ENCODE assay signal across 33 mouse cellular contexts in genomic region chr13:48667461-48667860, GRCm38 (mm10). TPM values are rescaled to one million over a fixed set of nuclear protein-coding genes. Genes with fewer than 3 reads are reported as not detected.
DNase-seq lines count a peak whose midpoint lies in the region; ATAC-seq and TF ChIP-seq lines count a peak whose summit lies in the region.
"Had no signal": no experiment of that assay in that cellular context is flagged by ENCODE, and none has a peak within 500 bp of the region (broad histone marks: within the 10 kb centered on the region; RNA-seq: fewer than 3 reads in every experiment).

No protein-coding gene starts in this region.

- peaks cover 9% of the 10 kb centered on the region for H3K4me1 ChIP-seq in hindbrain, embryonic 11.5 days (replicated peaks; ENCODE audit: control insufficient read depth, insufficient read depth, low read length)
- H3K4me1 ChIP-seq in hindbrain, embryonic 14.5 days (replicated peaks; ENCODE audit: control insufficient read depth, insufficient read depth, low read length): peaks cover 13% of the 10 kb centered on the region; the same call in 1 of the 2 replicates
- 0 out of 4 replicates have a peak, but pooled peaks cover 0 to 2% of the 10 kb centered on the region in 2 experiments for H3K4me1 ChIP-seq in ES-E14 (ENCODE audit: control insufficient read depth in 2 of 2, insufficient read depth in 2 of 2, low read length in 2 of 2, poor library complexity in 1 of 2)
- peaks cover 16% of the 10 kb centered on the region for H3K4me1 ChIP-seq in stomach, embryonic 15.5 days

- no peaks in the 10 kb centered on the region for H3K36me3 ChIP-seq in hindbrain, embryonic 11.5 days (ENCODE audit: control insufficient read depth, insufficient read depth, low read length)
- no peaks in the 10 kb centered on the region for H3K36me3 ChIP-seq in hindbrain, embryonic 14.5 days (replicated peaks; ENCODE audit: control insufficient read depth, insufficient read depth)
- H3K36me3 ChIP-seq in ES-E14 (ENCODE audit: control insufficient read depth, insufficient read depth, low read length, poor library complexity, severe bottlenecking): no peaks in the 10 kb centered on the region
- no peaks in the 10 kb centered on the region for H3K36me3 ChIP-seq in stomach, embryonic 15.5 days
- H3K36me3 ChIP-seq: embryonic facial prominence, embryonic 15.5 days; heart, embryonic 12.5 days; intestine, embryonic 15.5 days; liver, embryonic 15.5 days; midbrain, embryonic 12.5 days had no signal

- 3% methylated on average over 4 of the region's 4 CpGs for WGBS in hindbrain, embryonic 11.5 days
- 5% methylated on average over 4 of the region's 4 CpGs for WGBS in hindbrain, embryonic 14.5 days
- 2% methylated on average over 4 of the region's 4 CpGs for WGBS in stomach, embryonic 15.5 days

- peaks cover 87% of the 10 kb centered on the region for H3K27me3 ChIP-seq in hindbrain, embryonic 11.5 days (ENCODE audit: control insufficient read depth, insufficient read depth, low read length)
- H3K27me3 ChIP-seq in hindbrain, embryonic 14.5 days (ENCODE audit: control insufficient read depth, insufficient read depth, low read length): peaks cover 94% of the 10 kb centered on the region
- H3K27me3 ChIP-seq in stomach, embryonic 15.5 days (replicated peaks): peaks cover 48% of the 10 kb centered on the region

- in situ Hi-C loops in ES-E14 (cut with MboI; ENCODE audit: low sequenced_read_pairs in 2 of 2, unreplicated experiment in 2 of 2): loop anchor here in 1 of 2 experiments (25.0 kb wide), 2 partner anchors 345 to 495 kb away; no protein-coding TSS in a partner anchor

- H3K4me3 ChIP-seq in hindbrain, embryonic 11.5 days (ENCODE audit: low read depth, low read length): no peak overlapping the region
- no peak overlapping the region for H3K4me3 ChIP-seq in hindbrain, embryonic 14.5 days (replicated peaks; ENCODE audit: low read length)
- H3K4me3 ChIP-seq in ES-E14 (ENCODE audit: insufficient read depth in 1 of 2, low read depth in 1 of 2, low read length in 2 of 2, poor library complexity in 1 of 2, severe bottlenecking in 1 of 2): no peak overlapping the region
- H3K4me3 ChIP-seq in stomach, embryonic 15.5 days (replicated peaks): no peak overlapping the region
- H3K4me3 ChIP-seq: embryonic facial prominence, embryonic 15.5 days; forebrain, embryonic 13.5 days; heart, embryonic 12.5 days; intestine, embryonic 15.5 days; liver, embryonic 15.5 days; midbrain, embryonic 12.5 days had no signal

- peak; percentile 51 for DNase-seq in hindbrain, embryonic 11.5 days (ENCODE audit: low spot score)
- DNase-seq in hindbrain, embryonic 14.5 days (ENCODE audit: low spot score): no peak
- no peak for DNase-seq in ES-E14 (ENCODE audit: low read depth, low spot score)
- DNase-seq in embryo, embryonic 9.5 days (ENCODE audit: extremely low spot score): peak; percentile 31
- DNase-seq in thymus, postnatal 4 days: no peak
- DNase-seq in B cell, adult 2 months: no peak
- DNase-seq: adrenal gland, adult 2 months; adrenal gland, postnatal 36 days; gastrocnemius, postnatal 36 days; heart, adult 18-20 months; heart, postnatal 4 days; kidney, adult 2 months; kidney, postnatal 4 days; layer of hippocampus, postnatal 36 days; left cerebral cortex, postnatal 4 days; lung, embryonic 14.5 days; right cerebral cortex, postnatal 25 days had no signal

- no peak for ATAC-seq in hindbrain, embryonic 11.5 days (ENCODE audit: low FRiP score)
- ATAC-seq in hindbrain, embryonic 14.5 days (ENCODE audit: low FRiP score): no peak
- ATAC-seq in stomach, embryonic 15.5 days (ENCODE audit: insufficient read depth, low FRiP score, low read depth): no peak
- ATAC-seq: activated CD4-positive, CD25-positive, alpha-beta regulatory T cell, adult 4 months; forebrain, embryonic 13.5 days; hindbrain, embryonic 16.5 days; intestine, embryonic 15.5 days had no signal

- H3K4me2 ChIP-seq in hindbrain, embryonic 11.5 days (replicated peaks; ENCODE audit: low read depth, low read length): no peak overlapping the region
- H3K4me2 ChIP-seq in hindbrain, embryonic 14.5 days (replicated peaks): no peak overlapping the region
- peak overlapping the region; percentile 62; the same call in 1 of the 2 replicates for H3K4me2 ChIP-seq in stomach, embryonic 15.5 days
- H3K4me2 ChIP-seq: embryonic facial prominence, embryonic 15.5 days; forebrain, embryonic 13.5 days; intestine, embryonic 15.5 days; liver, embryonic 15.5 days; lung, embryonic 14.5 days; midbrain, embryonic 12.5 days had no signal

- H3K27ac ChIP-seq in hindbrain, embryonic 11.5 days (ENCODE audit: low read depth, low read length): no peak overlapping the region
- H3K27ac ChIP-seq in hindbrain, embryonic 14.5 days: no peak overlapping the region
- no peak overlapping the region for H3K27ac ChIP-seq in ES-E14 (ENCODE audit: insufficient read depth, low read depth, low read length, poor library complexity, severe bottlenecking)
- H3K27ac ChIP-seq in stomach, embryonic 15.5 days: peak overlapping the region; percentile 14; the same call in 1 of the 2 replicates
- H3K27ac ChIP-seq: embryonic facial prominence, embryonic 15.5 days; forebrain, embryonic 13.5 days; intestine, embryonic 15.5 days; liver, embryonic 15.5 days; midbrain, embryonic 12.5 days had no signal

- H3K9me3 ChIP-seq in hindbrain, embryonic 11.5 days (ENCODE audit: control insufficient read depth, low read length): no peaks in the 10 kb centered on the region
- no peaks in the 10 kb centered on the region for H3K9me3 ChIP-seq in hindbrain, embryonic 14.5 days (ENCODE audit: control insufficient read depth, low read length)
- no peaks in the 10 kb centered on the region for H3K9me3 ChIP-seq in ES-E14 (ENCODE audit: control insufficient read depth, insufficient read depth, low read depth, low read length)
- no peaks in the 10 kb centered on the region for H3K9me3 ChIP-seq in stomach, embryonic 15.5 days
- H3K9me3 ChIP-seq: embryonic facial prominence, embryonic 15.5 days; forebrain, embryonic 13.5 days; heart, embryonic 12.5 days; intestine, embryonic 15.5 days; liver, embryonic 15.5 days; midbrain, embryonic 12.5 days had no signal

- H3K9ac ChIP-seq in hindbrain, embryonic 11.5 days (ENCODE audit: low read depth, low read length): no peak overlapping the region
- H3K9ac ChIP-seq in hindbrain, embryonic 14.5 days: no peak overlapping the region
- no peak overlapping the region for H3K9ac ChIP-seq in ES-E14 (ENCODE audit: insufficient read depth, low read depth, low read length, poor library complexity, severe bottlenecking)
- H3K9ac ChIP-seq in stomach, embryonic 15.5 days: no peak overlapping the region
- H3K9ac ChIP-seq: embryonic facial prominence, embryonic 15.5 days; forebrain, embryonic 13.5 days; heart, embryonic 12.5 days; intestine, embryonic 15.5 days; liver, embryonic 15.5 days; lung, embryonic 14.5 days; midbrain, embryonic 12.5 days had no signal

TF ChIP-seq in ES-E14, 5 proteins besides CTCF, POLR2A, EP300 and RAD21:
- peak; percentile 30; the same call in 1 of the 2 replicates for TF ChIP-seq MAFK (IDR thresholded peaks at IDR 0.05; ENCODE audit: insufficient read depth, low read depth, low read length)
- TF ChIP-seq ZC3H11A (IDR thresholded peaks at IDR 0.05; ENCODE audit: borderline replicate concordance, low read depth, low read length): no peak

RNA-seq across cellular contexts. Expression of gene Barx1, which starts 4.7 kb away (rescaled TPM):
- 0.83 and 1.3 TPM in 2 replicates for polyA plus RNA-seq in hindbrain, embryonic 11.5 days (2014; fragmentation: Nextera tagmentation; extraction: Ambion mirVana)
- not detected in 2 replicates for polyA plus RNA-seq in hindbrain, embryonic 14.5 days (2014; fragmentation: Nextera tagmentation; extraction: Ambion mirVana)
- 1.6 and 2.4 TPM in 2 replicates for total RNA-seq in ES-E14 (2012; rRNA removed)
- polyA plus RNA-seq in stomach, embryonic 15.5 days (2015; fragmentation: Nextera tagmentation; extraction: Ambion mirVana): 173 and 204 TPM in 2 replicates
- total RNA-seq: adrenal gland, adult 2 months; adrenal gland, postnatal 36 days; common myeloid progenitor, adult 5-6 weeks; gastrocnemius, postnatal 36 days; heart, adult 18-20 months; heart, postnatal 4 days; layer of hippocampus, adult 8-10 months; layer of hippocampus, postnatal 36 days; left cerebral cortex, postnatal 4 days; liver, adult 2 months; megakaryocyte progenitor cell, adult 5-6 weeks; monocyte, adult 5-6 weeks; neutrophil, adult 5-6 weeks had no signal
- polyA plus RNA-seq: activated CD4-positive, CD25-positive, alpha-beta regulatory T cell, adult 4 months; adrenal gland, adult 2 months; forebrain, embryonic 13.5 days; heart, postnatal 0 days; hindbrain, embryonic 16.5 days; kidney, adult 2 months; liver, adult 2 months had no signal

RNA-seq across cellular contexts. Expression of gene Ptpdc1, which starts 42.0 kb away (rescaled TPM):
- 12.2 and 12.5 TPM in 2 replicates for polyA plus RNA-seq in hindbrain, embryonic 11.5 days (2014; fragmentation: Nextera tagmentation; extraction: Ambion mirVana)
- 21.6 and 21.7 TPM in 2 replicates for polyA plus RNA-seq in hindbrain, embryonic 14.5 days (2014; fragmentation: Nextera tagmentation; extraction: Ambion mirVana)
- total RNA-seq in ES-E14 (2012; rRNA removed): 5.2 and 6.4 TPM in 2 replicates
- 8.2 and 9.1 TPM in 2 replicates for polyA plus RNA-seq in stomach, embryonic 15.5 days (2015; fragmentation: Nextera tagmentation; extraction: Ambion mirVana)

Comparison
In these comparisons a context has a peak if more than half of its experiments do, and no peak if none do; other contexts are left out.
1. DNase-seq: peak in hindbrain, embryonic 11.5 days (single experiment) and embryo, embryonic 9.5 days (single experiment); none in hindbrain, embryonic 14.5 days (single experiment), ES-E14 (single experiment), thymus, postnatal 4 days (single experiment) and B cell, adult 2 months (0 of 2).
2. RNA of gene Barx1, which starts 4.7 kb away (polyA plus RNA-seq): 173 to 204 TPM in stomach, embryonic 15.5 days; 0.83 to 1.3 TPM in hindbrain, embryonic 11.5 days and not detected in hindbrain, embryonic 14.5 days; every median in the first group is over 10 times any median in the second.